Mouse (Mus musculus) right cerebral cortex, postnatal 4 days (tissue): Measurements from ENCODE around the gene Nhsl1.
"Not testable (repeated sequence)": the region's sequence is repeated elsewhere in the genome, so short reads cannot be mapped to it uniquely, and the experiment has no call there.

ENCODE experiments used
- DNase-seq: peaks from one replicate; pipeline ENCODE4 v3.0.0-alpha.2; 2022

Gene Nhsl1

GRCm38 (mm10) chr10:18547381-18547780 is 228.6 kb downstream of the Nhsl1 start:
- no peak for DNase-seq

DNA sequence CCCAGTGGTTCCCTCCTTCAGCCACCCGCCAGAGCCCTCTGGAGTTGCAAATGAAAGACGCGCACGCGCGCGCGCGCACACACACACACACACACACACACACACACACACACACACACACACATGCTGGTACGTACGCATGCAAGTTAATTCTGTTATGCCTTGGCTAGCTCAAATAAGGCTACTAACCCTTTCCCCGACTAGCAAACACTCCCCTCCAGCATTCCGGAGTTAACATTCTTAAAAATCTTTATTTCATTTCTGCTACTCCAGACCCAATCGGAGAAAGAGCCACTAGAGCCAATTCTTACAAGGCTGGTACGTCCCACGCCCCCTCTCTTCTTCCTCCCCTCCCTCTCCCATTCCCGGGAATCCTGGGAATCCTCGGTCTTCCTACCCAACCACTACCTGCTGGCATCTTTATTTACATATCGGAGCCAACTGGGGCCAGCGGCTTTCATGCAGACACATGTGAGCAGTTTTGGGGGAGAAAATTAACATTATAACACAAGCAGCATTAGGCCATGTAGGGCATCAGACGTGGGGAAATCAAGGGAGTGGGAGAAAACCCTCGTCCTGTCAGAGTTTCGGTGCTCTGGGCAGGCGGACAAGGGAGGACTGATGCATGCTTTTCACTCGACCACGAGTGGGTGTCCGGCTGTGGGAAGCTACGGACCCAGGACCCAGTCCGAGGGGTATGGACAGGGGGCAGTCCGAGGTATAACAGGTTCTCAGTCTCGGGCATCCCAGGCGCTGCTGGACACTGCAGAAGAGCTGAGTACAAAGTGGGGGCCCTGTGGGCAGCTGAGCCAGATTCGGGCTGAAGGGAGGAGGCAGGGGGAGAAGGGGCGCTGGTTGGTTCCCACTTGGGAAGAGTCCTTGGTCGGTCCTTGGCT is 230.8 kb downstream of the Nhsl1 start:
- DNase-seq: peak; percentile 41

DNA sequence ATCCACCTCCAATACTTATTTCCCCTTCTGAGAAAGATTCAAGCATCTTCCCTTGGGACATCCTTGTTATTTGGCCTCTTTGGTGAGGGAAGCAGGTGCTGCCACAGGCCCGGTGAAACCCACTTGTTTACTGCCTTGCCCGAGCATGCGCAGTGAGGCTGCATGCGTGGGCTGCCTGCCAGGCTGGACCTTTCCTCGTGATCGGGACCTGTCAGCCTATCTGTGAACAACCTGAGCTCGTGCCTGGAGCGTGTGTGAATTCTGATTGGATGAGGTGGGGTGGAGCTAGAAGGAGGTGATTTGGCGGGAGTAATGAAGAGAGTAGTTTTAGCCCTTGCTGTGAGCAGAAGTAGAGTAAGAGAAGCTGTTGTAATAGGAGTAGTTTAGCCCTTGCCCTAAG is 240.3 kb downstream of the Nhsl1 start:
- DNase-seq: not testable (repeated sequence)

DNA sequence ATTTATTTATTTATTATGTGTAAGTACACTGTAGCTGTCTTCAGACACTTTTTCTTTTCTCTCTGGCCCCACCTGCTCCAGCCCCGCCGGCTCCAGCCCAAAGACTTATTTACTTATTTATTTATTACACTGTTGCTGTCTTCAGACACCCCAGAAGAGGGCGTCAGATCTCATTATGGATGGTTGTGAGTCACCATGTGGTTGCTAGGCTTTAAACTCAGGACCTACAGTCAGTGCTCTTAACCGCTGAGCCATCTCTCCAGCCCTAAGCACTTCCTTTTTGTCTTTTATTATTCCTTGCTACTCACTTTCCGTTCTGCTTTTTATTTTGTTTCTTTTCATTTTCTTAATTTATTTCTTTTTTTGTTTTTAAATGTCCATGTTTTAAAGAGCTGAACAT is 242.7 kb downstream of the Nhsl1 start:
- DNase-seq: no peak

DNA sequence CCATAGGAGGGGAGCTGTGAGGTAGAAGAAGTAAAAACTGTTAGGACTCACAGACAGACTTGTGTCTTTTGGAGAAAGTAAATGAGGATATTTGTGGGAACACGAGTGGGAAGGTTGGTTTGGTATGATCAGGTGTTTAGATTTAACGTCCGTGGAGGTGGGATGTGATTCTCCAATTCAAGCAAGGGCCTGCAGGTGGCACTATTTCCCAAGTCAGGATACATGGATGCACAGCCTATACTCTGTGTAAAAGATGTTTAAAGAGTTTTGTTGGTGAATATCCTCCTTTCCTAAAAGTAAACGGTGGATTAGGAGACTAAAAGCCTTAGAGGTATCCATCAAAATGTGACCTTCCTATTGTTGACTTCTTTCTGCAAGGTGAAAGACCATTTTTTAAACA is 244.2 kb downstream of the Nhsl1 start:
- peak; percentile 65 for DNase-seq

DNA sequence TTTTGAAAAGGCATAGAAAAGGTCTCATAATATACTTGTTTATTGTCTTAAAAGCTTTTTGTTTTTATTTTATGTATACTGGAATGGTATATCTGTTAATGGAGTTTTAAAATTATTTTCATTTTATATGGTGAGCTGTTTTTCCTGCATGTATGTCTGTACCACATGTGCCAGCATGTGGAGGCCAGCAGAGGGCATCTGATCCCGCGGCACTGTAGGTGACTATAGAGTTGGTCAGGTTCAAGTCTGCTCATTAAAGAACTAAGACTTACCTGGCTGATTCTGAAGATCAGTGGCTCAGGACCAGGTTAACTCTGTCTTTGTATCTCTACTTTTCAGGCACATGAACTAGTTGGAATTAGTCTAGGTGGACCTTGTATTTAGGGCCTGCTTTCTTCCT is 253.8 kb downstream of the Nhsl1 start:
- no peak for DNase-seq
